Mouse (Mus musculus) R1 (cell line): ENCODE measurements around the gene Ccdc182.

Experiments used
- DNase-seq: peaks from one replicate; pipeline ENCODE4 v3.0.0-alpha.2; 2018; ENCODE audit warnings: low read depth, low spot score

Ccdc182 gene

DNA sequence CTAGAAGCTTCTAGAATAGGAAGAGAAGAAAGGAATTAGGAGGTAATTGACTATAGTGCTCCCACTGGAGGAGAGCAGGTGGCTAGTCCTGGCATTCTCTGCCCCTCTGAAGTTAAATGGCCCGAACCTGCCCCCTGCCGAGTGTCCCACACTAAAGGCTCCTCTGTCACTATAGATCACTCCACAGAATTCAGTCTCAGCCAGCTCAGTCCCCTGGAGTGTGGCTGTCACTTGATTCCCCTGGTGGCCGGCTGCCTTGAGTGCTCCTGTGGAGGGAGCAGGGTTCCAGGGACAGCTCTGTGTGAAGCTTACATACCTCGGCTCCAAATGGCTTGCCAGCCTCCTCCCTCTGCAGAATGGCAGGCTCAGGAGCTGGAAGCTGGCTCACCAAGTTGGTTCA, 33.2 kb downstream of the Ccdc182 start:
- DNase-seq, result no peak

- no peak for DNase-seq
These were observed 35.1 kb downstream of the Ccdc182 start for GRCm38 (mm10) chr11:88328813-88329595.

- no peak for DNase-seq
These were observed 36.9 kb downstream of the Ccdc182 start for GRCm38 (mm10) chr11:88330799-88331198.

- no peak for DNase-seq
These were observed 37.9 kb downstream of the Ccdc182 start for GRCm38 (mm10) chr11:88331722-88332121.

- no peak for DNase-seq
These were observed 38.6 kb downstream of the Ccdc182 start for GRCm38 (mm10) chr11:88332309-88332934.

- DNase-seq, result no peak
These were observed 41.0 kb downstream of the Ccdc182 start for GRCm38 (mm10) chr11:88334893-88335292.

GRCm38 (mm10) chr11:88337926-88338325, 44.1 kb downstream of the Ccdc182 start:
- no peak for DNase-seq
